Mouse (Mus musculus) urinary bladder, postnatal 25 days (tissue): ENCODE data around the gene Ggta1.
"Not testable (repeated sequence)": the region's sequence is repeated elsewhere in the genome, so short reads cannot be mapped to it uniquely, and the experiment has no call there.

Source experiments
- DNase-seq: peaks from one replicate; pipeline ENCODE4 v3.0.0; 2022; ENCODE audit warnings: low spot score

Ggta1 gene

DNA sequence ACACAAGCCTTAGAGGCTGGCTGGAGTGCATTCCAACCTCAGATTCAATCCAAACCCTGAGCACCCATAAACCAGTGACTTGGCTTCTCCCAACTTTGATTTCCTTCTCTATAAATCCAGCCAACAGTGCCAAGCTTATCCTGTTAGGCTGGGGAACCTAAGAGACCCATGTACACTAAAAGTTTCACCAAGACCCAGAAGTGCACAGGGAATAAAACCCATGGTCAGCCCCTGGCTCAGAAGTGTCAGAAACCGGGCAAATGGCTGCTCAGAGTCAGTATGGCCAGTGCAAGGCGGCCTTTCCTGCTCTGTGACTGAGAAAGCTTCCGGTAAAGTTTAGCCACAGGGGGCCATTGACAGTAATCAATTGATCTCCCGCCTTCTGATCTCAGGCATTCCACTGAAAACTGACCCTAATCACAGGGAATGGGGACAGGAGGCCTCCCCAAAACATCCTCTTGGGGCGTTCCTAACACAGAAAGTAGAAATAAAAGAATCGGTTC is 2.6 kb downstream of the Ggta1 start:
- no peak for DNase-seq

- no peak for DNase-seq
Measured at GRCm38 (mm10) chr2:35459316-35459715, 3.7 kb downstream of the Ggta1 start.

DNA sequence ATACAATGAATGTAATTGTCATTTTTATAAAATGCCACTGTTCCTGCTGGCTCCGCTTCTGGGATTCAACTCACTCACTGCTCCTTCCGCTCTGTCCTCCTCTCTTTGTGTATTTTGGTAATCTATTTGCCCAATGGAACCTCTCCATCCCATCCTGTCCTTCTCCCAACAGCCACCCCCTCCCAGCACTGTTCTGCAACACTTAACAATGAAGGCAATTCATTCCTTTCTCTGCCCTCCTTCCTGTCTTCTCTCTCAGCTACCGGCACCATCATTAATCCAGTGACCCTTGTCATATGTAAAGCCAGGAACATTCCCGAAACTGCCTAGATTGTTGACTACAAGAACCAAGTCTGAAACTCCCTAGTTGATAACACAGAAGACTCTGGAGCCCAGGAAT is 4.6 kb downstream of the Ggta1 start:
- no peak for DNase-seq

GRCm38 (mm10) chr2:35453736-35454135 is 9.3 kb downstream of the Ggta1 start:
- no peak for DNase-seq

DNA sequence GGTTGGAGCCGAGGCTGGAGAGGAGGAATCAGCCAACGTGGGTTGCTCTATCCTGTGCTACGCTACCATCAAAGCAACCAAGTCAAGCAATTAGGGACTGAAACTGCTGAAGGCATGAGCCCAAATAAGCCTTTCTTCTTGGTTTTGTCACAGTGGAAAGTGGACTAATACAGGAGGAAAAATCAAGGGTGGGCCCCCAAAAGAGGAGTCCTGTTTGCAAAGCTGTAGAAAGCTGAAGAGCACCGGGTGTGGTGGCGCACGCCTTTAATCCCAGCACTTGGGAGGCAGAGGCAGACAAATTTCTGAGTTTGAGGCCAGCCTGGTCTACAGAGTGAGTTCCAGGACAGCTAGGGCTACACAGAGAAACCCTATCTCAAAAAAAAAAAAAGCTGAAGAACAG is 10.3 kb downstream of the Ggta1 start:
- DNase-seq = not testable (repeated sequence)

DNA sequence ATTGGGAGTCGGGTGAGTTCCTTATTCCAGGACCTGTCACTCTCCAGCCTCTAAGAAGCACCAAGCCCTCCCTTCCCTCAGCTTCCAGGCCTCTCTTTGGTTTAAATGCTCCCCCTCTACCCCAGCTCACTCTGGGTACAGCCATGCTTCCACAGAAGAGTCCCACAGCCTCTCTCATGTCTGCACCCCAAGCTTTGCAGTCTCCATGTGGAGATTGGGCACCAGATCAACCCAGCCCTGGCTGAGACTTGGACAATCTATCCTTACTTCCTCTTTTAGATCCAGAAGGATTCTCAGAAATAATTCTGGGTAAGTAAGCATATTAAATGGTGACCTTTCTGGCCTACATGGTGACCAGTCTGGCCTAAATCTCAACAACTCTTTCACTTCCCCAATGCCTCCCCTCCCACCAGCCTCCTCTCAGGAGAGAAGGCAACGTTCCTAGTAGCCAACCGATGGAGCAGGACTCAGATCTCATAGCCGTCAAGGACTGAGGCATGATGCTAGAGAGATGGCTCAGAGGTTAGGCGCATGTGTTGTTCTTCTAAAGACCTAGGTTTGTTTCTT is 11.5 kb downstream of the Ggta1 start:
- DNase-seq = no peak

DNA sequence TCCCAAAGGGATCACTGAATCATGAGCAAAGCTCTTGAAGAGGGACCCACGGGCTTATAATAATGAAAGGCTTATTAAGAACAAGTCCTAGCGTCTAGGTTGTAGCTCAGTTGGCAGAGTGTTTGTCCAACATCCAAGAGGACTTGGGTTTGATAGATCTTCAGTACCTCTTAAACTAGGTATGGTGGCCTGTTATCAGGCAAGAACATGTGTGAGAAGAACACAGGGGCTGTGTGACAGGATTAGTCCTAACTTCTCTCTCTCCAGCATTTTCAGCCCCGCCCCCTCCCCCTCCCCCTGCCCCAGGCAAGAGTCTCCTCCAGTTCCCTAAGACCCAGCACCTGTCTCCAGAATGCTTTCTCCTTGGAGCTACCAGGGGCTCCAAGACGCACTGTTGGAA is 12.2 kb downstream of the Ggta1 start:
- no peak for DNase-seq

GRCm38 (mm10) chr2:35449687-35450622 is 13.1 kb downstream of the Ggta1 start:
- DNase-seq = no peak

- no peak for DNase-seq
Measured at GRCm38 (mm10) chr2:35448914-35449670, 13.9 kb downstream of the Ggta1 start.

- no peak for DNase-seq
Measured at GRCm38 (mm10) chr2:35448215-35448913, 14.7 kb downstream of the Ggta1 start.

- no peak for DNase-seq
Measured at GRCm38 (mm10) chr2:35447453-35447852, 15.6 kb downstream of the Ggta1 start.

- DNase-seq = no peak
Measured at GRCm38 (mm10) chr2:35446798-35447197, 16.2 kb downstream of the Ggta1 start.

DNA sequence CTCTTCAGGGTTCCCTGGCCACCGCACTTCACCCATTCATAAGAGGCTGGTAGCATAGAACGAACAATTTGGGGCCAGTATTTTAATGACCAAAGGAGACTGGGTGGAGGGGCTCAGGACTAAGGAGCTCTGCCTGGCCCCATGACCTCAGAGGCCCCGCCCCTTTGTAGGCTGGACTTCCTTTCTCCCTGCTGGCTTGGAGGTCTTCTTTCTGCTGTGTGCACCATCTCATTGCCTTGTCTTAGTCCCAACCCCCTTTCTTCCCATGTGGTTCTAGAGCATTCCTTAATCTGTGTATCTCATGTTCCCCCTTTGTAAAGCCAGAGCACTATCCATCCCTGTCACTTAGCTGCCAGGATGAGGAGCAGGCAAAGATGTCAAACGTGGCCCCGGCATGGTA is 16.7 kb downstream of the Ggta1 start:
- no peak for DNase-seq

- DNase-seq = no peak
Measured at GRCm38 (mm10) chr2:35445610-35446009, 17.4 kb downstream of the Ggta1 start.

DNA sequence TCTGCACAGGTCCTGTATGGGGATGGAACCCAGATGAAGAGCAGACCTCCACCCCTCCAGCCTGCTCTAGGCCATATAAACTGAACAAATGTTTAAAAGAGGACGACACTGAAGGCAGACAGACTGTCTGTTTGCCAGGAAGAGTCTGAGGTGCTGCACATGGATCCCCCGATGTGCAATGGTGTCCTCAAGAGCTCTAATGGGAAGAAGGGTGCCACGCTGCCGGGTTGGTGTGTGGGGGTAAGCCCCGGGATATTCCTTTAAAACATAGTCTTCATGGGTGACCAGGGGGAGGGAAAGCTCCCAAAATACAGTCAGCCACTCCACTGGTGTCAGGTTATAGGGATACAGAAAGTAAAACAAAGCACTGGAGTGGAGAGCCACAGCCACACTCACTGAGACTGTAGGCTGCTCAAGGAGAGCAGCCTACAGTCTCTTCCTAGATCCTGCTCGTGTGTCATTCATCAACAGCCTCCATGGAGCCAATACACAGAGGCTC is 18.2 kb downstream of the Ggta1 start:
- DNase-seq = no peak

DNA sequence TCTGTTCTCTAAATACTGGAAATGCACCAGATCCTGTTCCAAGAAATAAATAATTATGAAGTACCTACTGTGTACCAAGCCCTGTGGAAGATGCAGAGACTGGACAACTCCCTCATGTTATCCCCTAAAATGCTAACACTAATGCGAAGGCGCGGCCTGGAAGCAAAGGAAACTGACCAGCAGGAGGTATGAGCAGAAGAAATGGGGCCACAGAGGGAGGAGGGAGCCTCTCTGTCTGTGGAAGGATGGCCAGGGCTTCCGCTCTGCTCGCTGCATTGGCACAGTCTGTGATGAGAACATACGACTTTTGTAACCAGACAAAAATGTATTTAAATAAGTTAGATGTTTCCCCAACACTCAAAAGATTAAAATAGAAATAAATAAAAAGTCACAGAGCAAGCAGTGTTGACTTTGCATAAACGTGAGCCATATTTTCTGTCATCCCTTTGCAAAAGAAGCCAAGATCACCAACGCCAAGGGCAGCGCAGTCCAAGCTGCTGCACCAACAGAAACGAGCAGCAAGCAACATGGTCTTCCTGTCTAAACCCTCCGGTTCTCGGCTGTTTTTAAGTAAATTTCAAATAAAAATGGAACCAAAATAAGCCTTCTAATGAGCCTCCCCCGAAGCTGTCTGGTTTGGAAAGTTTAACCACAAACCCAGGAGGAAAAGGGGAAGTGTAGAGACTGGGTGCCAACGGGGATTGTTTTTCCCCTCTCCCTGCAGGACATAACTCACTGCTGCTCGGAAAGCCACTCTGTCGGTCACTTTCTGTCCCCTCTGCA is 18.9 kb downstream of the Ggta1 start:
- DNase-seq = no peak

GRCm38 (mm10) chr2:35443325-35443724 is 19.7 kb downstream of the Ggta1 start:
- DNase-seq = no peak

DNA sequence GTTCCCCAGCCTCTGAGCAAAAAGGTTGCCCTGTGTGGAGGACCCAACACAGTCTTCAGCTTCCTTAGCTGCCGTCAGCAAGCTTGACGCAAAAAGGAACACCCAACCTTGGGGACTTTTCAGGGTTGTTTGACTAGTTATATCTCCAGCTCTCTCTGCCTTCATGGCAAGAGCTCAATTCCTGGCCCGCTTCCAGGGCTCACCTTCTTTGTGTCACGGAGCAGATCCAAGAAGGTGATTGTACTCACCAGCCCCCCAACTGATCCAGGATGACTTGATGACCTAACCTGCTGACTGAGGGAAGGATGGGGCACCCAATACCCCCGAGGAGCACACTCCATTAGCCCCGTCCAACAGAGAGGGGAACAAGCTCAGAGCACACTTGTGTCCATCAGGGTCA is 21.0 kb downstream of the Ggta1 start:
- no peak for DNase-seq

GRCm38 (mm10) chr2:35441419-35441818 is 21.6 kb downstream of the Ggta1 start:
- DNase-seq = no peak

GRCm38 (mm10) chr2:35440480-35440879 is 22.6 kb downstream of the Ggta1 start:
- no peak for DNase-seq

DNA sequence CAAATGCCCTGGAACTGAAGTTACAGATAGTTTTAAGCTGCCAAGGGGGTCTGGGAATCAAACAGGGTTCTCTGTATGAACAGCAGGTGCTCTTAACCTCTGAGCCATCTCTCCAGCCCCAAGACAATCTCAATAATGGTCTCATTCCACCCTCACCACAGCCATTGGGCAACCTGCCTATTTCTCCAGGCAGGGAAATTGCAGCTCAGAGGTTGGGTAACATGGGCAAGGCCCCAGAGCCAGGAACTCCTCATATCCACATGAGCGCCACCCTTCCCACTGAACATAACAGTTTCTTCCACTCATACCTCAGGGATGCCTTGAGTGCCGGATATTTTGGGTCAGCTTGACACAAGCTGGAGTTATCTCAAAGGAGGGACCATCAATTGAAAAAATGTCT is 25.2 kb downstream of the Ggta1 start:
- DNase-seq = no peak
